Mouse (Mus musculus) brain, embryonic 14.5 days (tissue): ENCODE measurements around the gene Olfr67.
"Not testable (repeated sequence)": the region's sequence is repeated elsewhere in the genome, so short reads cannot be mapped to it uniquely, and the experiment has no call there.

Source experiments
- CTCF ChIP-seq: fragments of 200-500 bp; IDR thresholded peaks from 2 replicates; pipeline ENCODE4 v1.5.1; 2012; ENCODE audit warnings: inconsistent platforms, mild to moderate bottlenecking, moderate library complexity, borderline replicate concordance; ENCODE audit not compliant: insufficient read depth, insufficient read length; ENCODE audit errors: extremely low read depth
- POLR2A ChIP-seq: fragments of 200-500 bp; IDR thresholded peaks from 2 replicates; pipeline ENCODE4 v1.6.1; 2012; ENCODE audit warnings: mild to moderate bottlenecking, inconsistent platforms, borderline replicate concordance; ENCODE audit not compliant: poor library complexity, insufficient read depth, insufficient read length, severe bottlenecking; ENCODE audit errors: extremely low read depth

GRCm38 (mm10) chr7:103777652-103778051 lies 14.0 kb downstream of the Olfr67 start:
- TF ChIP-seq POLR2A, CTCF: not testable (repeated sequence)
